Mouse (Mus musculus) erythroblast, embryonic 14.5 days (primary cell): ENCODE data around the gene Pdzrn3.

Source experiments
- GATA1 ChIP-seq: IDR thresholded peaks from 2 replicates; pipeline ENCODE4 v1.6.1; 2012; ENCODE audit warnings: low read length, inconsistent platforms, mixed read lengths
- TAL1 ChIP-seq: IDR thresholded peaks from 3 replicates; pipeline ENCODE4 v1.6.1; 2012; ENCODE audit warnings: low read length, inconsistent platforms, mixed read lengths

DNA sequence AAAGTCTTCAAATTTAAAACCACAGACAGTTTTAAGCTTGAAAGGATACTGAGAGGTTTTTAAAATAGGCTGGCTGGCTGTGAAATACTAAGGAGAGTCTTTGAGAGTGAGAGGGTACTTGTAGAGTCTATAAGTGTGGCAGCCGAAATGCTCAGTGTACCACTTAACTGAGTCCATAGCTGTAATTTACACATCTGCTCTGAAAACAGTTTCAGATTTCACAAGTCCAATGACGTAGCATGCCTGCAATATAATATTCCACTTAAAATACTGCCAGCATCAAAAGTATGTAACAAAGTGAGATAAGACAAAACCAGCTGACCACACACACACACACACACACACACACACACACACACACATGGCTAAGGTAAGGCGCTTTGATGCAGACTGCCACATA, 101.9 kb downstream of the Pdzrn3 start:
- no peak for TF ChIP-seq GATA1
- no peak for TF ChIP-seq TAL1
